Mouse (Mus musculus) right cerebral cortex, postnatal 10 days (tissue): Measurements from ENCODE around the gene Cyp26c1.

Experiments
- DNase-seq, 2 experiments: peaks; one replicate each; pipeline ENCODE4 v3.0.0; 2021; ENCODE audit warnings: low spot score in 2 of 2

The Cyp26c1 gene

DNA sequence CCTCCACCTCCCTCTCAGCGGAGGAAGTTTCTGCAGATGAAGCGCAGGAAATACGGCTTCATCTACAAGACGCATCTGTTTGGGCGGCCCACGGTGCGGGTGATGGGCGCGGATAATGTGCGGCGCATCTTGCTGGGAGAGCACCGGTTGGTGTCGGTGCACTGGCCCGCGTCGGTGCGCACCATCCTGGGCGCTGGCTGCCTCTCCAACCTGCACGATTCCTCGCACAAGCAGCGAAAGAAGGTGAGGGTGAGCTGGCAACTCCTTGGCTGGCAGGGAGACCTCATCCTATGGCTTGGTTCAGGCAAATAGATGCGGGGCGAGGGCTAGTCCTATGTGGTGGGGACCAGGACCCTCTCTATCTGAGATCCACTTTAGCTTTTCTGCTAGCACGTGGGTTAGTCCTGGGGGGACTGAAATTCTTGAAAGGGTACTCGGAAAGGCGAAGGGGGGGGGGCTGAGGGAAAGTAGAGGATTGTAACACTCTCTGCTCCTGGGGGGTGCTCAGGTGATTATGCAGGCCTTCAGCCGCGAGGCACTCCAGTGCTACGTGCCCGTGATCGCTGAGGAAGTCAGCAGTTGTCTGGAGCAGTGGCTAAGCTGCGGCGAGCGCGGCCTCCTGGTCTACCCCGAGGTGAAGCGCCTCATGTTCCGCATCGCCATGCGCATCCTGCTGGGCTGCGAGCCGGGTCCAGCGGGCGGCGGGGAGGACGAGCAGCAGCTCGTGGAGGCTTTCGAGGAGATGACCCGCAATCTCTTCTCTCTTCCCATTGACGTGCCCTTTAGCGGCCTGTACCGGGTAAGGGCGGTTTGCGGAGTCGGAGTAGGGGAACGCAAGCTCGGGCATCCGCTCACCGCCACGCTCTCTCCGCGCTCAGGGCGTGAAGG lies 13.1 kb downstream of the Cyp26c1 start:
- no peak for DNase-seq

GRCm38 (mm10) chr19:37699711-37700110 lies 14.3 kb downstream of the Cyp26c1 start:
- DNase-seq, result no peak

- DNase-seq, result no peak
These were observed 17.1 kb downstream of the Cyp26c1 start for GRCm38 (mm10) chr19:37702377-37703076.

DNA sequence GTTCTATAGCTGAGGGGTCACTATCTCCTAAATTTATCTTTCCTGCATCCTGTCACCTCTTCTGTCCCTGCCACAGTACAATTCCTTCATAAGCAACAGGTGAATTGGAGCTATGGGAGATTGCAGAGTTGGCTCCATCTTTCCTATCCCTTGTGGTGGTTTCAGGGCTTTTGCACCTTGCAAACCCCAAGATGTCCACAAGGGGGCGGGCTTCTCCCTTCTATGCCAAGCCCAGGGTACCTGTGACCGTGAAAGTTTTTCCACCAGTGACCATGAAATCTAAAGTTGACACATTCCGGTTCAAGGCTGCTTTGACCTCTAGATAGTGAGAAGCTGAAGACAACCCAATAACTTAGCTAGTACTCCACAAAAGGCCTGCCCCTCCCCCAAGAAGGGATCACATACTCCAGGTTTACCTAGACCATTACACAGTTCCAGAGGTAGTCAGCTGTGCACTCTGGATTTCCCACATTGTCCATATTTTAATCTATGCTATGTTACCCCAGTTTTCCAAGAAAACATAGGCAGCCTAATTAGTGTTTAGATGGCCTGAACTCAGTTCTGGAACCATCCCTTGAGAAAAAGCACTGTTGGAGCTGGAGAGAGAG lies 18.6 kb downstream of the Cyp26c1 start:
- DNase-seq, result peak; percentile 60 to 74

GRCm38 (mm10) chr19:37705722-37706121 lies 20.3 kb downstream of the Cyp26c1 start:
- no peak for DNase-seq

GRCm38 (mm10) chr19:37714681-37715080 lies 29.3 kb downstream of the Cyp26c1 start:
- no peak for DNase-seq

DNA sequence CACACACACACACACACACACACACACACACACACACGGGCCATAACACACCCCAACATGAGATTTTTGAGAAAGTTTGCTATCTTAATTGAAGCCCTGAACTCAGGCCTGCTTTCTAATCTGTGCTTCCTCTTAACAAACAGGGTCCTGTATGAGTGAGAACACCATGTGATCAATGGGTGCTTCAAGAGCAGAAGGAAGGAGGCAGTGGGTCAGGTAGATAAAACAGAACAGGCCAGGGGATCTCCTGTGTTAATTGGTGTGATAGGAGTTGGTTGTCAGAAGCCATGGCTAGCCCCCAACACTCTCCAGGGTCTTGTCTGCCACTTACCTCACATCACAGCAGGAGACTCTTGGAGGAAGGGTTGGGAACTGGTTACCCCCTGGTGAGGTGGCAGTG lies 30.6 kb downstream of the Cyp26c1 start:
- DNase-seq, result no peak

GRCm38 (mm10) chr19:37716524-37717175 lies 31.3 kb downstream of the Cyp26c1 start:
- DNase-seq, result no peak

GRCm38 (mm10) chr19:37719166-37719565 lies 33.8 kb downstream of the Cyp26c1 start:
- no peak for DNase-seq

DNA sequence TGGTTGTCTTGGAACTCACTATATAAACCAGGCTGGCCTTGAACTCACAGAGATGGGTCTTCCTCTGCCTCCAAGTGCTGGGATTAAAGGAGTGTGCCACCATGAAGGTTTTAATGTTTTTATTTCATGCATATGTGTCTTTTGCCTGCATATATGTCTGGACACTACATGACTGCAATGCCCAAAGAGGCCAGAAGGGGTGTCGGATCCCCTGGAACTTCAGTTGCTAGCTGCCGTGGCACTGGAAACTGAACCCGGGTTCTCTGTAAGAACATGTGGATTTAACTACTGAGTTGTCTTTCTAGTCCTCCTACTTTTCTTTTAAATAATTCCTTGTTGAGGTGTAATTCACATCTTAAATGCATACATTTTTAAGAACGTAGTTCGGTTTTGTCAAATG lies 39.2 kb downstream of the Cyp26c1 start:
- no peak for DNase-seq

GRCm38 (mm10) chr19:37726585-37726984 lies 41.2 kb downstream of the Cyp26c1 start:
- no peak for DNase-seq

GRCm38 (mm10) chr19:37727366-37727765 lies 42.0 kb downstream of the Cyp26c1 start:
- no peak for DNase-seq

DNA sequence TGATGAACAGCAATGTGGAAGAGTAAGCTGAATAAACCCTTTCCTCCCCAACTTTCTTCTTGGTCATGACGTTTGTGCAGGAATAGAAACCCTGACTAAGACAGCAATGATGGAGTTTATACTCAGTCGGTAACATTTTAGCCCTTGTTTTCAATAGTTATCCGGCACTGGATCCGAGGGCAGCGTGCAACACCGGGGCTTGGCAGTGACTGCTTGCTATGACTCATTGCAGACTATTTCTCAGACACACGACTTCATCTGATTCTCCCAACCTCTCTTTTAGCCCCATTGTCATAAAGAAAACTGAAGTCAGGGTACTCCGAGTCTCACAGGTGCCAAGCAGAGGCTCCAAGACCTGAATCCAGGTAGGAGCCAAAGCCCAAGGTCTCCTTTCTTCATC lies 50.0 kb downstream of the Cyp26c1 start:
- DNase-seq, result no peak

DNA sequence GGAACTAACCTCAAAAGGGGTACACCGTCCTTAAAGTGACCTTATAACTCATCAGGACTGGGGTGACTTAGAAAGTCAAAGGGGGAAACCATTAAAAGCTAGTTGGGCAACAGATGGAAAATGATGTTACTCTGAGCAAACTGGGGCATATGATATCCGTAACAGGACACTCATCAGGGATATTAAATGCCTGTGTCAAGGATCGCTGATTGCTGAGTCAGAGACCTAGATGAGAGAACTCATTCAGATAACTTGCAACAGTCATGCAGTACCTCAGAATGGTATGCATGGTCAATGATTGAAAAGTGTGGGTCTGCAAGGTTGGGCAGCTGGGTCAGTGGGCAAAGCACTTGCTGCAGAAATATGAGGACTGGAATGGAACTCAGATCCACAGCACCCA lies 53.2 kb downstream of the Cyp26c1 start:
- no peak for DNase-seq

DNA sequence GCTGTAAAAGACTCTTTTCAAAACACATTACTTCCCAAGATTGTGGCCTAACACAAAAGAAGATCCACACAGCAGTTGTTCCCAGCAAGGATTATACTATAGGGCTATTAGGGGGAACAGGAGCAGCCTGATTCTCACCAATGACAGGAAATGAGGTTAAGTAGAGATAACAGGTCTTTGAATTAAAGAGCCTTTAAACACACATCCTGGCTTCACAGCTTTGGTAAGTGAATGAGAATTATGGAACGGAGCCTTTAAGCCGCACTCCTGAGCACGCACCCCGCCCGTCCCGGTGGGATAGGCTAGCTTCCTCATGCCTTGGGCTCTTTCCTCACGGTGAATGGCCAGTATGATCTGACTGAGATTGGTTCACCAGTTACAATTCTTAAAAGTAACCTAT lies 54.7 kb downstream of the Cyp26c1 start:
- no peak for DNase-seq
